Mouse (Mus musculus) embryonic facial prominence, embryonic 11.5 days (tissue): ENCODE data around the gene Ngly1. TPM values are rescaled to one million over a fixed set of nuclear protein-coding genes. Genes with fewer than 3 reads are reported as not detected.

Source experiments
- ATAC-seq: fragments of 200-750 bp; cut with Nextera tagmentation; replicated peaks from 2 replicates; pipeline ENCODE4 v1.8.0; 2017; ENCODE audit warnings: low read depth; ENCODE audit not compliant: insufficient number of reproducible peaks, low FRiP score, low TSS enrichment
- DNase-seq: peaks from one replicate; pipeline ENCODE4 v3.0.0-alpha.2; 2015; ENCODE audit warnings: low spot score
- H3K27ac ChIP-seq: fragments of 300-500 bp; sonication (generic); replicated peaks from 2 replicates; pipeline ENCODE4 v1.5.1; 2014; ENCODE audit warnings: mild to moderate bottlenecking, low read depth, low read length, control low read depth
- H3K27me3 ChIP-seq: fragments of 300-500 bp; sonication (generic); 2 replicates; pipeline ENCODE4 v1.6.1; 2014; ENCODE audit warnings: mild to moderate bottlenecking, low read length, moderate library complexity, mixed read lengths; ENCODE audit not compliant: control insufficient read depth, insufficient read depth
- H3K36me3 ChIP-seq: fragments of 300-500 bp; sonication (generic); replicated peaks from 2 replicates; pipeline ENCODE4 v1.6.1; 2014; ENCODE audit warnings: low read depth, mild to moderate bottlenecking, low read length, moderate library complexity, mixed read lengths; ENCODE audit not compliant: control insufficient read depth, insufficient read depth
- H3K4me1 ChIP-seq: fragments of 300-500 bp; sonication (generic); 2 replicates; pipeline ENCODE4 v1.6.1; 2014; ENCODE audit warnings: low read length, mixed read lengths; ENCODE audit not compliant: control insufficient read depth, insufficient read depth
- H3K4me2 ChIP-seq: fragments of 300-500 bp; sonication (generic); 2 replicates; pipeline ENCODE4 v1.6.1; 2014; ENCODE audit warnings: low read depth, mild to moderate bottlenecking, control low read depth, low read length, moderate library complexity
- H3K4me3 ChIP-seq: fragments of 300-500 bp; sonication (generic); 2 replicates; pipeline ENCODE4 v1.5.1; 2014; ENCODE audit warnings: low read depth, low read length, control low read depth
- H3K9ac ChIP-seq: fragments of 300-500 bp; sonication (generic); replicated peaks from 2 replicates; pipeline ENCODE4 v1.6.1; 2014; ENCODE audit warnings: mild to moderate bottlenecking, control low read depth, low read length
- H3K9me3 ChIP-seq: fragments of 300-500 bp; sonication (generic); replicated peaks from 2 replicates; pipeline ENCODE4 v1.6.1; 2016; ENCODE audit warnings: mild to moderate bottlenecking, low read length, inconsistent platforms, mixed read lengths; ENCODE audit not compliant: control insufficient read depth
- WGBS: fragments of 180-500 bp; shearing (Covaris S2); extraction: QIAGEN DNeasy Blood & Tissue Kit; methylation state at CpG from one replicate; pipeline ENCODE4 v1.1.7; 2014; 5-methylcytosine and 5-hydroxymethylcytosine counted together
- polyA plus RNA-seq: library from polyadenylated mRNA; unstranded; fragments of >200 nt; fragmentation: Nextera tagmentation; extraction: Ambion mirVana; gene quantifications from 2 replicates; pipeline ENCODE4 v1.2.1, GENCODE M21; 2014

The Ngly1 gene
- polyA plus RNA-seq, 1 experiment from 2014 or later, result 31.0 TPM

DNA sequence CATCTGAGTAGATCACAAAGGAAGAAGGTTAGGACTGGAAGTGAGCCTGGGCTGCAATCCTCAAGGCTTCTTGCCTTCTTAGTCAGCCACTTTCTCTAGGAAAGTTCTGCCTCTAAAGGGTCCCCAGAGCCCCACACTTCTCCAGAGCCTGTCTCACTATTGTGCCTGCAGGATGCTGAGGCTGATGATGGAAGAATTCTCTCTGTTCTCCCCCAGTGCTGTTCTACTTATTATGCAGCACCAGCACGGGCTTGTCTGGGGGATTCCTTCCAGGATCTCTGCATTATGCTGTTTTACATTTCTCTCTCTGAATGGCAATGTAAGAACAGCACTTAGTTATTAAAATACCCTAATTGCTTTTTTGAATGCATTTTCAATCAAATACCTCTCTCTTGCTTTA lies 15.6 kb upstream of the Ngly1 start:
- WGBS, result 35% methylated on average over 1 of the region's 1 CpGs
- DNase-seq (no peak), ATAC-seq (no peak)
- Histone ChIP-seq H3K27me3 (no peaks in the 10 kb centered on the region), H3K36me3 (no peaks in the 10 kb centered on the region), H3K9me3 (no peaks in the 10 kb centered on the region; the same call in 1 of the 2 replicates), H3K4me1 (no peaks in the 10 kb centered on the region), H3K27ac (no peak overlapping the region), H3K4me2 (no peak overlapping the region), H3K9ac (no peak overlapping the region), H3K4me3 (no peak overlapping the region)

DNA sequence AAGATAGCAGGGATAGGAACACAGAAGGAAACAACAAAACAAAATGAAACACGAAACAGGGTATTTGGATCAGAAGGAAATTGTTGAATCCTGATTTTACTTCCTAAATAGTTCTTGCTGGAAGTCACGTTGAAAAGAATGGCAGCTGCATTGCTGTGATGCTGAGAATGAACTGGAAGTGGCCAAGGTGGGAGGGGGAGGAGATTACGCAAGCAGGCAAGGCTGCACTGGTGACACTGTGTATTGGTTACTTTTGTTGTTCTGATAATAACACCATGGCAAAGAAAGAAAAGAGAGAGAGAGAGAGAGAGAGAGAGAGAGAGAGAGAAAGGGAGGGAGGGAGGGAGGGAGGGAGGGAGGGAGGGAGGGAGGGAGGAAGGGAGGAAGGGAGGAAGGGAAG lies 12.6 kb upstream of the Ngly1 start:
- H3K4me3 ChIP-seq, result no peak overlapping the region
- no peak overlapping the region for H3K27ac ChIP-seq
- no peak overlapping the region for H3K9ac ChIP-seq
- no peaks in the 10 kb centered on the region; the same call in 1 of the 2 replicates for H3K9me3 ChIP-seq
- no peak overlapping the region for H3K4me2 ChIP-seq
- no peaks in the 10 kb centered on the region for H3K27me3 ChIP-seq
- 71% methylated on average over 3 of the region's 3 CpGs for WGBS
- H3K36me3 ChIP-seq, result no peaks in the 10 kb centered on the region
- no peaks in the 10 kb centered on the region for H3K4me1 ChIP-seq
- DNase-seq (no peak), ATAC-seq (no peak)

DNA sequence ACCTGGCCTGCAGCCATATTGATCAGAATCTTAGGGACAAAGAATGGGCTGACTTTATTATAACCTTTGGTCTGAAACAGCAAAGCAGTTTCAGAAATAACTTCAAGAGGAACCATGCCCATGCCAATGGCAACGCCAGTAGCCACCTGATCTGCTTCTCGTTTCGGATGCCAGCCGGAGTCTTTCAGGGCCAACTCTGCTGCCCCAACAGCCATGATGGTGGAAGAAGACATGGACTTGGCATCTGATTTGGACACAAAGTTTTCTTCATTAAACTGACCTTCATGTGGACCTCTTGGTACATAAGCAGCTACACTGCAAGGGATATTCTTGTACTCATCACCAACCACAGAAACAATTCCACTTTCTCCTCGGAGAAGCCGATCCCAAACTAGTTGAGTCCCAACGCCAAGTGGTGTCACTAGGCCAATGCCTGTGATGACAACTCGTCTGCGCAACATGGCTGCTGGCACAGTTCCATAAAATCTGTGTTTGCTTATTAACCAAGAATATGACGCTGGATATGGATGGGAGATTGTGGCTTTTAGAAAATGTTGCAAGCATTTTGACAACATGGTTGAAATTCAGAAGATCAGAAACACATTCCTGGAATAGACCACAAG lies 6.8 kb upstream of the Ngly1 start:
- H3K9me3 ChIP-seq, result no peaks in the 10 kb centered on the region; the same call in 1 of the 2 replicates
- no peaks in the 10 kb centered on the region for H3K36me3 ChIP-seq
- H3K4me1 ChIP-seq, result no peaks in the 10 kb centered on the region
- ATAC-seq, result no peak
- WGBS, result 96% methylated on average over 10 of the region's 10 CpGs
- no peak overlapping the region for H3K9ac ChIP-seq
- no peak for DNase-seq
- H3K27me3 ChIP-seq, result no peaks in the 10 kb centered on the region
- peak overlapping the region; percentile 62 for H3K4me2 ChIP-seq
- no peak overlapping the region for H3K27ac ChIP-seq
- no peak overlapping the region for H3K4me3 ChIP-seq

DNA sequence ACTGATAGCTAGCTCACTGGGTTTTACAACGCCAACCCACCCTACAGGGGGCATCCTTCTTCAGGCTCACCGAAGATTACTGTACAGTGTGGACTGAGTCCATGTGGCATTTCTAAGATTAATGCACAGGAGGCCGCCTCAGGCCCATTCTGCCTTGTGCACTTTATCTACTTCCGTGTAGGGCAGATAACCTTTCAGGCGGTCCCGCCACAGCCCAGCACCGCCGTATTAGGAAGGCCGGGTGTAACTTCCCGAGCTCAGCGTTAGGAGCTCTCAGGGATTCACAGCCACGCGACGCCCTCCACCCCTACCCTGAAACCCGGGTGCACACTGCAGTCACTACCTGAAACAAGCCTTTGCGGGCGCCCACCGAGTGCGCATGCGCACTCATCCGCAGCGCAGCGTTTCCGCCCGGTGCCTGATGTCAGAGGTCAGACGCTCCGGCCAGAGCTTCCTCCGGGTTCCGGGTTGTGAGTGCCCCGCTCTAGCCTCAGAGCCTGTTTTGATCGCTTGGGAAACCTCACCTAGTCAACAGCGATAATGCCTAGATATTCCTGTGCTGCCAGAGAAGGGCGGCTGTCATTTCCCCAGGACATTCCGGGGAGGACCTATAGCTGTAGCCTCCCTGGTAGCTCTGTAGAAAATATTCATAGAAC lies 6.0 kb upstream of the Ngly1 start:
- WGBS, result 5% methylated on average over 34 of the region's 34 CpGs
- Histone ChIP-seq H3K27ac (peak overlapping the region; percentile 20; the same call in 1 of the 2 replicates), H3K4me1 (no peaks in the 10 kb centered on the region), H3K27me3 (no peaks in the 10 kb centered on the region), H3K4me3 (peak overlapping the region; percentile 50), H3K9ac (peak overlapping the region; percentile 80), H3K36me3 (no peaks in the 10 kb centered on the region), H3K9me3 (no peaks in the 10 kb centered on the region), H3K4me2 (peak overlapping the region; percentile 62)
- DNase-seq (peak; percentile 78), ATAC-seq (peak; percentile 84)

DNA sequence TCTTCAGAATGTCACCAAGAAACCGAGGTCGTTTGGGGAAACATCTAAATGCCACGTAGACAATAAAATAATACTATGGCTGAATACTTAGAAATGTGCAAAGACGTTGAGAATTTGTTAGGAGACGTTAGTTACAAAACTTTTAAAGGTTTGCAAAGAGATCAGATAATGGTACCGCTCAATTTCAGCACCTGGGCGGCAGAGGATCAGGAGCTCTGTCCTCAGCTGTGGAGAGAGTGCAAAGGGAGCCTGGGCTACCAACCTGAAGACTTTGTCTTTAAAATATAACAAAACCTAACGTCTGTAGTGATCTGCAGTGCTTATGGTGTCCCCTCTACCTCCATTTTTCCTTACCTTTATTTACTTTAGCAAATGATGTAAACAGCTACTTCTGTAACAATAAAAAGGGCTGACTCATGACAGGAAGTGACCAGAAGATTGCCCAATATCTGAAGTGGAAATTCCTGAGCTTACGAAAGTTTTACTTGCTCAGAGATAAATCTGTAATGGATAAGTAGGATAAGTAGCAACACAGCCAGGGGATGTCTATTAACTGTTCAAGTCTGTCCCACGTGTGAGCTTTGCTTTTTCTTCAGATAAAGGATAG lies 5.4 kb upstream of the Ngly1 start:
- Histone ChIP-seq H3K9me3 (no peaks in the 10 kb centered on the region), H3K27ac (no peak overlapping the region), H3K9ac (peak overlapping the region; percentile 80), H3K4me1 (no peaks in the 10 kb centered on the region), H3K4me3 (peak overlapping the region; percentile 50), H3K27me3 (no peaks in the 10 kb centered on the region), H3K36me3 (no peaks in the 10 kb centered on the region), H3K4me2 (peak overlapping the region; percentile 62)
- ATAC-seq (no peak), DNase-seq (no peak)
- WGBS, result 23% methylated on average over 10 of the region's 10 CpGs

DNA sequence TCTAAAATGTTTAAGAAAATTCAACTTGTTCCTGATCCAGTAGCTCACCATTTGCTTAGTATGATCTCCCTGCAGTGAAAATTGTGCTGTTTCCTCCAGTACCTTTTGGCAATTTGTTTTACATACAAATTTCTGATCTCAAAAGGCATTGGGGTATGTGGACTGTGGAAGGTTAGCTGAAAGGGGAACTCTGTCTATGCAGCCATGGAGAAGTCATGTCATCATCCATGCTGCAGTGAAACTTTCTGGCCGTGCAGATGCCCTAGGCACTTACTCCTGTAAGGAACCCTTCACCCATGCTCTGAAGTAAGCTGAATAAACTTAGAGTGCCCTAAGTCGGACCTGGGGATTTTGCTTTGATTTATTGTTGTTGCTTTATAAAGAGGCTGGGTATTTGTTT lies 4.7 kb upstream of the Ngly1 start:
- no peak overlapping the region for H3K4me3 ChIP-seq
- ATAC-seq, result no peak
- no peaks in the 10 kb centered on the region for H3K4me1 ChIP-seq
- H3K4me2 ChIP-seq, result no peak overlapping the region
- DNase-seq, result no peak
- H3K27me3 ChIP-seq, result no peaks in the 10 kb centered on the region
- H3K9me3 ChIP-seq, result no peaks in the 10 kb centered on the region
- WGBS, result 65% methylated on average over 2 of the region's 2 CpGs
- no peaks in the 10 kb centered on the region for H3K36me3 ChIP-seq
- no peak overlapping the region for H3K27ac ChIP-seq
- no peak overlapping the region for H3K9ac ChIP-seq

DNA sequence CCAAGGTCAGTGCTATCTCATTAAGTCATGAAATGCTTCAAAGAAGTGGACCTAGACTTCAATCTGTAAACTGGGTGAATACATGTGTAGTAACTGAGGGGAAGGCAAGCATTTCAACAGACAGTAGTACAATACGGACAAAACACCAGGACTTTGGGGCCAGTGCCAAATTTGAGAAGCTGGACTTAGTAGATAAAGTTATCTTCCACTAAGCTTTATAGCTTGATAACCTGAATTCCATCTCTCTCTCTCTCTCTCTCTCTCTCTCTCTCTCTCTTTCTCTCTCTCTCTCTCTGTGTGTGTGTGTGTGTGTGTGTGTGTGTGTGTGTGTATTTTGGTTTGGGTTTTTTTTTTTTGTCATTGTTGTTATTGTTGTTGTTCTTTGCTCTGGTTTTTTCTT lies 4.0 kb upstream of the Ngly1 start:
- Histone ChIP-seq H3K9ac (no peak overlapping the region), H3K27ac (no peak overlapping the region), H3K4me3 (no peak overlapping the region), H3K36me3 (no peaks in the 10 kb centered on the region), H3K27me3 (no peaks in the 10 kb centered on the region), H3K4me2 (no peak overlapping the region), H3K4me1 (no peaks in the 10 kb centered on the region; the same call in 1 of the 2 replicates), H3K9me3 (no peaks in the 10 kb centered on the region)
- 90% methylated on average over 1 of the region's 1 CpGs for WGBS
- DNase-seq, result no peak
- ATAC-seq, result no peak

DNA sequence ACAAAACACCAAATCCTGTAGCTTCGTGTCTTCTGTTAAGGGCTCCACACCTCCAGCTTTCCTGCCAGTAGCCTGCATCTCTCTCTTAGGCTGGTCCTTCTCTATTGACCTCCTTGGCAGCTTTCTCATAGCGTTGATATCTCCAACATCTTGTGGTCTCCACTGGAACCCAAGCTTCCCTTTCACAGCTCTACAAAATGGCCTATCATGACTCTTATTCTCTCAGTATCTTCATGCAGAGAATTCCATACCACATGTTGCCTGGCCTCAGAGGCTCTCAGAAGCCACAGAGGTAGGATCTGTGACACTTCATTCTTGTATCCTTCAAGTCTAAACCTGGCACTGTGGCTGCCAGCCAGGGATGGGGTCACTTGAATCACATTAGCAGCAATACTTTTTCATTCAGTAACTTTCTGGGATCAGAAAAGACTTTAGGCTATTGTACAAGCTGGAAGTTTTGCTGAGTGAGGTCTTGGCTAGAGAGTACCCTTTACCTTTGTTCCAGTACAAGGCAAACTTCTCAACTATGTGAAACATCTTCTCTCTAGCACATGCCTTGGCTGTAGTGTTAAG lies 2.7 kb upstream of the Ngly1 start:
- Histone ChIP-seq H3K36me3 (no peaks in the 10 kb centered on the region), H3K4me1 (no peaks in the 10 kb centered on the region; the same call in 1 of the 2 replicates), H3K9me3 (no peaks in the 10 kb centered on the region), H3K9ac (no peak overlapping the region), H3K4me2 (no peak overlapping the region), H3K27ac (no peak overlapping the region), H3K27me3 (no peaks in the 10 kb centered on the region), H3K4me3 (no peak overlapping the region)
- DNase-seq (no peak), ATAC-seq (no peak)
- WGBS, result 83% methylated on average over 2 of the region's 2 CpGs
